Mouse (Mus musculus) cerebellum, adult 11 months (tissue): ENCODE measurements around the gene Arhgef33.
A peak's percentile ranks its signal among the peaks of the same experiment; 100 is the strongest.
"Not testable (repeated sequence)": the region's sequence is repeated elsewhere in the genome, so short reads cannot be mapped to it uniquely, and the experiment has no call there.

Experiments
- DNase-seq: peaks from one replicate; pipeline ENCODE4 v3.0.0; 2022

The Arhgef33 gene

DNA sequence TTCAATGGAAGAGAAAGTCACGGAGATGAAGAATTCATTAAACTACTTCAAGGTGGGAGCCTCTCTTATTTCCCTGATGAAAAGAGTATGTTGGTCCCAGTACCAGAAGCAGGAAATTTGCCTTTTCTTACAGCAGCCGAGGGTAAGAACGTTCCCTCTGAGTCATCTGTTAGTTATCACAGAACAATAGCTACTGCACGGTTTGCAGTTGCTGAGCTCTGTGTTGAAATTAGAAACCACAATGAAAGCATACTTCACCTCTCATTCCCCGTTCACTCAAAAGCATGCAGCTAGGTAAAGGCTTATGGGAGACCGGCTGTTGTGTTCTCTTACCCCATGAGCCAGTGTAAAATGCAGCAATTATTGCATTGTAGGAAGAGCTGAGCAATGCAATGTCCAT, 40.0 kb downstream of the Arhgef33 start:
- no peak for DNase-seq

DNA sequence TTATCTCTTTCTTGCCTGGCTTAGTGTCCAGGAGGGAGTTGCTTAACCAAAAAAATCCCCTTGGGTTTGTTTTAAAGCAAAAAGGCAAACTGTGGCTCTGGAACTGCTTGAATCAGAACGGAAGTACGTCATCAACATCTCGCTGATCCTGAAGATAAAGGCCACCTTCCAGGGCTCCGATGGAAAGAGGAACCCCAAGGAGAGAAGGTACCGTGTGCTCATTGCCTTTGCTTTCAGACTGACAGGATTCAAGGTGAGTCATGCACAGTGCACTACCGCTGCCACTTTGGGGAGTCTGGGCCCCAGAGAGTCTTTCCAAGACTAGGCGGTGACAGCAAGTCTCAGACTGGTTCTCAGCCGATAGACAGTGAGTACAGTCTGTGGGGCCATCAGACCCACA, 53.0 kb downstream of the Arhgef33 start:
- DNase-seq, result no peak

DNA sequence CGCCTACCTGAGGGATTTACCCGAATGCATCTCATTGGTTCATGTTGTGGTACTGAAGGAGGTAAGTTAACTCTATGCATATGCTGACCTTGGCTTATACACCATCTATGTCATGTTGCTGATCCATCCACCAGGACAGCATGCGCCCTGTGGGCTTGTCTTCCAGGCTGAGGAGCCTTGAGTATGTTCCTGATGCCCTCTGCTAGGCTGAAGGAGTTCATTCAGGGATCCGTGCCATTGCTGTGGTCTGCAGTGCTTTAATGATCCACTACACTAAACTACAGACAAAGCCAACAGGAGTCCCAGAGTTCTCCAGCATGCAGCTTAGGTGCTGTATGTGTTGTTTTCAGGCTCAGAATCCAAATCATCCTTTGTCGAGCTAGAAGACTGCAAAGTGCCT, 60.1 kb downstream of the Arhgef33 start:
- no peak for DNase-seq

DNA sequence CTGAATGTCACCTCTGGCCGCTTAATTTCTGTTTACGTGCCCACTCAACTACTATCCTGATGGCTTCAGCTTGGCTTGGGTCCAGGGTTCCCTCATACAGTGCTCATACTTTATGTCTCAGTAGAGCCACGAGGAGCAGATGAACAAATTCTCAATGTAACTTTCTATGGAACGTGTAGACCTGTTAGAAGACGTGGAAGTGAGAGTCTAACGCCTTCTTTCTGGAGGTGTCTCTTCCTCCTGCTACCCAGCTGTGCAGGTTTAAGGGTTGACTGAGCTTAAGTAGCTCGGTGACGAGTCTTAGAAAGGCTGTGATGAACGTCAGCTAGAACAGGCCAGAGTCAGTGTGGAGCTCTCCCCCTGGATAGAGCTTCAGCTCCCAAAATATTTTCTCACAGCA, 61.4 kb downstream of the Arhgef33 start:
- no peak for DNase-seq

DNA sequence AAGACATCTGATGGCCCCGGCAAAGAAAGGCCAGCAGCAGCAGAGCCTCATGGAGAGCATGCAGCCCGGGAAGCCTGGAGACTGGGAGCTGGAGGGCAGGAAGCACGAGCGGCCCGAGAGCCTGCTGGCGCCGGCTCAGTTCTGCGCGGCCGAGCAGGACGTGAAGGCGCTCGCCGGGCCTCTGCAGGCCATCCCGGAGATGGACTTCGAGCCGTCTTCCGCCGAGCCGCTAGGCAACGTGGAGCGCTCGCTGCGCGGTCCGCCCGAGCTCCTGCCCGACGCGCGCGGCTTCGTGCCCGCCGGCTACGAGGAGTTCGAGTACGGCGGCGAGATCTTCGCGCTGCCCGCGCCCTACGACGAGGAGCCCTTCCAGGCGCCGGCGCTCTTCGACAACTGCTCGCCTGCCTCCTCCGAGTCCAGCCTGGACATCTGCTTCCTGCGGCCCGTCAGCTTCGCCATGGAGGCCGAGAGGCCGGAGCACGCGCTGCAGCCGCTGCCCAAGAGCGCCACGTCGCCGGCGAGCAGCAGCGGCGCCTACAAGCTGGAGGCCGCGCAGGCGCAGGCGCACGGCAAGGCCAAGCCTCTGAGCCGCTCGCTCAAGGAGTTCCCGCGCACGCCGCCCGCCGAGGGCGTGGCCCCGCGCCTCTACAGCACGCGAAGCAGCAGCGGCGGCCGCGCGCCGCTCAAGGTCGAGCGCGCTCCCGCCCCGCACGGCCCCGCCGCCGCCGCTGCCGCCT, 66.0 kb downstream of the Arhgef33 start, which contains the start of gene Gm10190:
Gene Gm10190, minus strand, starts transcription at position 553 of the 737 bp plus-strand sequence.
- DNase-seq, result peak; percentile 82

DNA sequence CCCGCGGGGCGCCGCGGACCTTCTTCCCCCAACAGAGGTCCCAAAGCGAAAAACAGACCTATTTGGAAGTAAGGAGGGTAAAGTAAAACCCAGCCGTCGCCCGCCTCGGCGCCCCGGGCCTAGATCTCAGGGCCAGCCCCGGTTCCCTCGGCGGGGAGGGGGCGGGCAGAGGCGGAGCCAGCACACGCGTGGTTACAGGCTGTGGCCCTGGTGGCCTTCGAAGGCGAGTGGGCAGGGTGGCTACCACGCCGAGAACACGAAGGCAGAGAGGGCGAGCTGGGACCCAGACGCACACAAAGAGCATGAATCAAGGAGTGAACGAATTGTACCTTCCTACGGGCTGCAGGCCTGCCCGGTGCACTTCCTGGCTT, 66.5 kb downstream of the Arhgef33 start:
- no peak for DNase-seq

DNA sequence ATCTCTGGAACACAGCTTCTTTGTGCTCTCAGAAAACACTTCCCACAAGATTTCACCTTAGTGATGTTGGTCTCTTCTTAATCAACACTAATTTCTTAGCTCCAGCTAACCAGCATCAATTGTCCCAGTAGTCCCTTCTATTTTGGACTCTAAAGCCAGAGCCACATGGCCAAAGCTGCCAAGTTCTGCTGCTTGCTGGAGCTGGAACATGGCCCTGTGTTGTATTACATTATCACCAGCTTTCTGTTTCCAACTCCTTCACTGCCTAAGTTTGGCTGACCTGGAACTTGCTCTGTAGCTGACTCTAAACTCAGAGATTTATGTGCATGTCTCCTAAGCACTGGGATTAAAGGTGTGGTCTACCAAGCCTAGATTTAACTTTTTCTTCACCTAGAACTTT, 71.2 kb downstream of the Arhgef33 start:
- DNase-seq, result not testable (repeated sequence)

DNA sequence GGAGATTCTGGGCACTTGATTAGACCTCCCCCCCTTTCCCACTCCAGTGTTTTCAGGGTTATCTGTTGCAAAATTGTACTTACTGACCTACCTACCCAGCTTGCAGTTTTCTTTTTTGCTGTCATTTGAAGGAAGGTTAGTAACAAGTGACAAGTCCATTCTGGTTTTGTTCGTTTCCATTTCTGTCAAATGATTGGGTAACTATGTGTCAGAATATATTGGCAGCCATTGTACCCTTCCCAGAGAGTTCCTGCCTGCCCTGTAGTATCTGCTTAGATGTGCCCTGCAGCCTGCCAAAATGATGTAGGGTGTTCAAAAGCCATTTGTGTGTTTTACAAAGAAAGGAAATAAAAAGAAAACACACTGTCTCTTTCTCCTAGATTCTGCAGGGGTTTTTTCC, 78.5 kb downstream of the Arhgef33 start:
- no peak for DNase-seq

DNA sequence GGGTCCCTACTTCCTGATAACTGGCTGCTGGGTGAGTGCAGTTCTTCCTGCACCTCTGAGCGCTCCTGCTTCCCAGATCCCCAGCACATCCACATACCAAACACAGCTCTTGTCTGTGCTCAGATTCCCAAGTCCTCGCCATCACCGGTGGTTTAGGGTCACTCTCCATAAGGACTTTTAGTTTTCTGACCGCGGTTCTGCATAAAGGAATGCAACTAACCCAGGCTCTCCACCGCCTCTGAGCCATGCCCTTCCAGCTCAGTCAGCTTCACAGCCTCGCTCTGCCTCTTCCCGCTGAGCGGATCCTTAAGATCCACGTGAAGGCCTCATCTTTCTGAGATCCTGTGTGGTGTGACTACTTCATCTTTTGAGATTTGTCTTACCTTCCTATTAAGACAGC, 82.8 kb downstream of the Arhgef33 start:
- DNase-seq, result no peak

DNA sequence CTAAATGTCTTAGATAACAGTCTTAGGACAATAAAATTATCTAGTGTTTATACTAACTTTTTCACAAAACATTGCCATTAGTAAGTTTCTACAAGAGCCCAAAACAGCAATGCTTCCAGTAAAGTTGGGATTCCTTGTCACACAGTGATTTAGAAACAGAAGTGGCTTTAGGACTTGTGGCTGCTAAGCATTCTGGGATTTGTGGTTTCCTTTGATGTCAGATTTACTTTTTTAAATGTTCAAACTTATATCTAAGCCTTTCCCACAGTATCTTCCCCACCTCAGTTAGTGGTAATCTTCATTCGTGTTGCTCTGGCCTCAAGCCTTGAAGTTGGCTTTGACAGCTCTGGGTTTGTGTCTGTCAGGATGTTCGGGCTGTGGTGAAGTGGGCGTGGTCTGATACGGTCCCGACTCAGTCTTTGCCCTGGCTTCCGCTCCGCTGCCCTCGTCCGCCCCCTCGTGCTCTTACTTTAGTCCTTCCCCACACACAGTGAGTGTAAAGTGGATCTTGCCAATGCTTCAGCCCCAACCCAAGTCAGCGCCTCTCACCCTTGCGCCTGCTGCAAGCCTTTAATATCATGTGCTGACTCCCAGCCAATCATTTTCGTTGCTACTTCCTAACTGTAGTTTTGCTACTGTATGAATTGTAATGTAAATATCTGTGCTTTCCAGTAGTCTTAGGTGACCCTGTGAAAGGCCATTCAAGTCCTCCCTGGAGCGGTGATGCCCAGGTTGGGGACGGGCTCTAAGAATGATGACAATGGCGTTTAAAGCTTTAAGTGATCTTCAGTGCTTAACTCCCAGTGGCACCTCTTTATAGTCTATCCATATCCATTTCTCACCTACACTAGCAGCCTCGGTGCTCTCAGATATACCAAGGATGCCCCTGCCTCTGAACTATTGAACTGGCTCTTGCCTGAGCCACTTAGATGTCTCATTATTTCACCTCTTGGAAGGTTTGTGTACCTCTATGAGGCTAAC, 84.5 kb downstream of the Arhgef33 start:
- no peak for DNase-seq

DNA sequence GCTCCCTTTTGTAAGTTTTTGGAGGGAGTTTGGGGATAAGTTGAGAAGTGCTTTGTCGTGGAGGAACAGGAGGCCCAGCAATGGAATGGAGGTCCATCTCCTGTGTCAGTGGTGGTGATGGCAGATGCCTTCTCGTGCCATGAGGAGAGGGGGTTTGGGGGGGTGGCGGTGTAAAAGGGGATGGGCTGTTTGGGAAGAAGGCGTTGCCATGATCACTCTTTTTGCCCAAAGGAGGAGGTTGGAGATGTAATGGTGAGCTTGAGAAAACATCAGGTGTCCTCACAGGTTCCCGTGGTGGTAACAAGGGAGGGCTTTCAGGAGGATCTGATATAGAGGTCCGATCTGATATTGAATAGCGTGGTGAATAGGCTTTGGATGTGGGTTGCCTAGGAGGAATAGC, 91.0 kb downstream of the Arhgef33 start:
- DNase-seq, result no peak

DNA sequence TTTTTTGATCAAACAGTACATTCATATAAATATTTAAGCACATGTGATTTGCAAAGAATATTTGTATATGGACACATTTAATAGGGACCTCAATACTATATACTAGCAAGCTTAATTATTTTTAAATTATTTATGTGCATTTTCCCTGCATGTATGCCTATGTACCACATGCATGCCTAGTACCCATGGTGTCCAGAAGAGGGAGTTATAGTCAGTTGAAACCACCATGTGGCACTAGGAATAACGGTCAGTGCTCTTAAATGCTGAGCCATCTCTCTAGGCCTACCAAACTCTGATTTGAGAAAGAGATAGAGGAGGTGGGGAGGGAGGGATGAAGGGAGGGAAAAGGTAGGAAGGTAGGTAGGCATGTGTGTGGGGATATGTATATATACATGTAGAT, 104.0 kb downstream of the Arhgef33 start:
- DNase-seq, result no peak

DNA sequence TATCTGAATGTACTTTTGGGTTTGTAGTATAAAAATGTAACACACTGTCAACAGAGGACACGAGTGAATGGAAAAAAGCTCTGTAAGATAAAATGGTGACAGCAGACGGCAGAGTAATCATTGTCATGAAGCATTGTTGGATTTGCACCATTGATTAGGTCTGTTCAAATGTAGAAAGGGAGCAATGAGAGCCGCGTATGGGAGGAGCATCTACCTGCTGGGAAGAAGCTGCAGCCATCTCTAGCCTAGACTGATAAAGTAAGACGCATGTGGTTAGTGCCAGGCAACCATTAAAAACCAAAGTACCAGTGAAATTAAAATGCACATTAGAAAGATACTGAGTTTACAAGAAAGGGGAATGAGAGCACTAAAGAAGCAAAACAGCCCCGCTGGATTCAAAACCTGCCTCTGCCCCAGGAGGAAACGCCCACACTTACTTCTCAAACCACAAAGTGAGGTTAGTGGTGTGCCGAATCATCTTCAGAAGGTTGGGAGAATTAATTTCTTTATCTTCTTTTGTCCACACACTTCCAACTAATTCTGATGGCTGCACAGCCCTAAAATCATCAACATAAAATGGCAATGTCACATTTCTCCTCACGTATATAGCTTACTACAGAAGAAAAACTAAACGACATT, 111.5 kb downstream of the Arhgef33 start:
- no peak for DNase-seq

DNA sequence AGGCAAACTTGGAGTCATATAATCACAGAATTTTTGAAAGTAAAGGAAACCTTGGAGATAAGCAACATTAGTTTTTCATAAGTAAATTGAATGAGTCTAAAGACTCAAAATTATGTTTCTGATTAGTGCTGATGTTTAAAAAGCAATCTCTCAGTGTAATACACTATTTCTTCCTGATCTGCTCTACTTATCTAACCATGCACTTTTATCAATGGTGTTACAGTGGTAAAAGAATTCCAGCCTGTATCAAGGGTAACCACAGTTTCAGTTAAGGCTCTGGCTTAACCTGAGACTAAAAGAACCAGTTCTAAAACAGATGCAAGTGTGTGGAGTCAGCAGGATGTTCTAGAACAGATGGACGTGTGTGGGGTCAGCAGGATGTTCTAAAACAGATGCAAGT, 113.8 kb downstream of the Arhgef33 start:
- DNase-seq, result no peak

DNA sequence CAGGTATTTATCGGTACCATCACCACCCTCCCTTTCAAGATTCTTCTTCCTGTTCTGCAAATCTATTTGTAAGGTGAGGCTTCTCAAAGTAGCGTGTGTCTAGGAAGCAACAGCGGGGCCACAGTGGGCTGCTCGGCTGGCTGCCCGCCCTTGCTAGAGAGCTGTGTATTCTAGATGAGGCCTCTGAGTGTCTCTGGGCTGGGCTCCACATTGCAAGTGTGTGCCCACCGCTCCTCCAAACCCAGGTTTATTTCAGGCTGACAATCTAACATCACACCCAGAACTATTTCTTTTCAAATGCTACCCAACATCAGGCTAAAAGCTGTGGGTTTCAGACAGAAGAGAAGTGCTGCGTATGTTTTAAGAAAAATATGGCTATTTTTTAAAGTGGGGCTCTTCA, 119.0 kb downstream of the Arhgef33 start:
- no peak for DNase-seq

DNA sequence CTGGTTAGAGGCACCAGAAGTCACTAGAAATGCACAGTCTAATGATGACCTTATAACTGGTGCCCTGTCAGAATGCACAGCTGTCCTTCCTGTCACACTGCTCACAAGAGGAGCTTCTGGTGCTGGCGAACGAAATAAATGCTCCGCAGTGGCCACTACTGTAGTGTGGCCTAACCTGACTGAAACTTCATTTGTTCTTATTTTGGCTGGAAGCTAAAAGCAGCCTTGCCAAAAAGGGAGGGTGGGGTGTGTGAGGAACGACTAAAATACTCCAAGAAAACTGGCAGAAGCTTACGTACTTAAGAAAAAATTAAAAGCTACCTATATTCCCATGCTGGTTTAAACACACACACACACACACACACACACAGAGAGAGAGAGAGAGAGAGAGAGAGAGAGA, 119.7 kb downstream of the Arhgef33 start:
- DNase-seq, result no peak

DNA sequence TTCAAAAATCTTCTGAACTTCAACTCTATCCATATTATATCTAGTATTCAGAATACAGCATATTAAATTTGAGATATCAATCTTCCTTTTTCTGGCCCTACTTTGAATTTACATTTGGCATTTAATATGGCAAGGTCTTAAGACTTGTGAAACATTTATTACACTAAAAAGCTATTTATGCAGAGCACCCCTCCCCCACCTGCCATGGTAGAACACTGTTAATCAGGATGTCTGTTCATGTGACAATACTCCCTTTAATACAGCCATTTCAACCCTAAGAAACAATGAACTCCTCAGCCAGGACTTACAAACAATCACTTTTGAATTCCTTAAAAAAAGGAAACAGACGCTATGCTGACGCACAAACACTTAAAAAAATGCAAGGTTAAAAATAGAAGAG, 120.8 kb downstream of the Arhgef33 start:
- DNase-seq, result no peak

DNA sequence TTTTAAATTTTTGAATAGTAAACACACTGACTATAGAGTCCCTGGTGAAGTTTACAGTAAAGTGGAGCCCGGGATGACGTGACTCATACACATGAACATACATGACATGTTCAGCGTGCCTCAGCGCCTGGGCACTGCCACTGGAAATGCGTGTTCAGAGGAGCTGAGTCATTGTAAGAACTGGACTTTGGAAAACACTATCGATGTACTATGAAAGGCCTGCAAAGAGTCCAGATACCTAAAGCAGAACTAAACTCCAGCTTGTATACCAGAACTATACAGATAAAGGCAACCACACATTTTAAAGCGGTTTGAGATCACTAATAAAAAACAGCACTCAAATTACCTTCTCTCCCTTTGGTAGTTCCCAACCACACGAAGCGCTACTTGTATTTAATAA, 124.8 kb downstream of the Arhgef33 start:
- DNase-seq, result no peak

DNA sequence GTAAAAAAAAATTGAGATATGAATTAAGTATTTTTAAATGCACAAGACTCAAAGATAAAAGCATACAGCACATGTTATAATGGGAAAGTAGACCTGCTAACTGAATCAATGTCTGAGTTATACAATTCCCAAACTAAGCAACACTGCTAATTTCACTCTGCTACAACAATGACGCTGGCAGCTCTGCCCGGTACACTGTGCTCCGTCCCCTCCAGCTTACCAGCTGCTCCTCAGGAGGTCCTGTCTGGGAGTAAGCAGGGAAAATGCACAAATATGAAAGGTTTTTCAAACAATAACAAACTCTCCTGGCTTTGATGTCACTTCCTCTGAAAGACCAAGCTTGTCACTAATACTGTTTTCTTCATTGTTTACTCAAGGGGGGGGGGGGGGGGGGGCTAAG, 127.2 kb downstream of the Arhgef33 start:
- no peak for DNase-seq

DNA sequence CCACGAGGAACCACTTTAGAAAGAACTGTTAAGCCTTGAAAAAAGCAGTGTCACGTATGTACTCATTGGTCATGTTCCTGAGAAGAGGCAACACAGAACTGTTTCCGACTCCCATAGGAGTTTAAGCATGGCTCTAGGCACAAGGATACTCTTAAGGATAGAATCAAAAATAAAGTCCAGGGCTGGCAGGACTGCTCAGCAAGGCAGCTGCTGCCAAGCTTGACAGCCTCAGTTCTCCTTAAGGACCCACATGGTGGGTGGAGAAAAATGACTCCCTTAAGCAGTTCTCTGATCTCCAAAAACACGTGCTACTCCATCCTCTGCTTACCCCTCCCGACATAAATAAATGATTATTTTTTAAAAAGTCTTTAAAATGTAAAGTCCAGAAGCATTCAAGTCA, 128.5 kb downstream of the Arhgef33 start:
- DNase-seq, result no peak

DNA sequence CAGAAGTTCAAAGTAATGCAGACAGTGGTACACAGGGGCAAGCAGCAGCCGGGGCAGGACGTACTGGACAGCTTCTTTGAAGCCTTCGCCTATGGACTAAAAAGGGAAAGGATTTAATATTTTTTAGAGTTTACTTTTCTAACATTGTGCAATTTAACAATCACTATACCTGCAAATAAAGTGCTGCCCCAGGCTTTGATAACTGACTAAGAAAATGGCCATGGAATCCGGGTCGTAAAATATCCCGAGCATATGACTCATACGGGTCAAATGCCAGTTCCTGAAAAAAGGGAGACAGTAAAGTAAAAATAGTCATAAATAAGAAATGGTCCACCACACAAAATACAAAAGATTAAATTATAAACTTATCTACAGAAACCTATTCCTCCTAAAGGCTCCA, 138.2 kb downstream of the Arhgef33 start:
- DNase-seq, result no peak

DNA sequence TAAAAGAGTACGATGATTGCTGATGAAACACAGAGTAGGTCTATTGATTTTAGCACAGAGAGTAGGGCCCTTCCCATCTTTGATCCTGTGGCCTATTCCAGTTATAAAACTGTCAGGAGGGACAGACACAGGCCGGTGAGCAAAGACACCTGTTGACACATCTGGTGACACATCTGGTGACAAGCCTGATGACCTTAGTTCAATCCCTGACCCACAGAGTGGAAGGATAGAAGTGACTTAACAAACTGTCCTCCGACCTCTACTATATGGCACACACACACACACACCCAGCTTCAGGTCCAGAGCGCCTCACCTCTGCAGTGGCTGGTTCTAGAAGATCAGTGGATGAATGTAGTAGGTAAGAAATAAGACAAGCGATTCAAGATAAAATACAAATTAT, 139.3 kb downstream of the Arhgef33 start:
- no peak for DNase-seq
